Mouse (Mus musculus) E14TG2a.4 (cell line): ENCODE results near the gene Pop5.

Experiments
- CTCF ChIP-seq: conservative IDR thresholded peaks from 2 replicates; pipeline ENCODE4 v1.5.1; 2014; ENCODE audit warnings: low read length
- POU5F1 ChIP-seq: IDR thresholded peaks from 2 replicates; pipeline ENCODE4 v1.6.1; 2014; ENCODE audit warnings: low read length, borderline replicate concordance

DNA sequence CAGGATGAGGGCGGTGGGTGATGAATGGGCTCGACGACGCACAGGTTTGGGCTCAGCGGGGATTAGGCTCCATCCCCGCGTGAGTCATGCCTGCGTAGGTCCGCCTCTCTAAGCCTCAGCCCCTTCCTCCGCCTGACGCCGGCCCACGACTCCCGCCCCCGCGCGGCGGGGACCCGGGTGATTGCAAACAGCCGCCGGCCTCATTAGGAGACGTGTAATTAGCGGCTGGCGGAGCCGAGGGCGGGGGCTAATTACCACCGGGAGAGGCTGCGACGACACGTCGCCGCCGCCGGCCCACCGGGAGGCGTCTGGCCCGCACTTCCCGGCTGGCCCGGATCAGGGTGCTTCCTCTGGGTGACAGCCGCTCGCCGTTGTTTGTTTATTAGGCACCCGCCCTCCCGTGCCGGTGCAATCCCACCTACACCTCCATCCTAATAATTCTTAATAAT, 289 bp upstream of the Pop5 start:
- TF ChIP-seq CTCF (no peak), POU5F1 (no peak)
